Mouse (Mus musculus) kidney, postnatal 25 days (tissue): Measurements from ENCODE around the gene Unc5b.
A peak's percentile ranks its signal among the peaks of the same experiment; 100 is the strongest.
"Not testable (repeated sequence)": the region's sequence is repeated elsewhere in the genome, so short reads cannot be mapped to it uniquely, and the experiment has no call there.

Experiments
- DNase-seq, 2 experiments: peaks; one replicate each; pipeline ENCODE4 v3.0.0; 2021; ENCODE audit warnings: mixed read lengths in 2 of 2

The Unc5b gene

GRCm38 (mm10) chr10:60752040-60753020, 79.1 kb downstream of the Unc5b start, which contains the start of gene Slc29a3:
Gene Slc29a3, minus strand, starts transcription at chr10:60752794.
- DNase-seq: peak; percentile 98 to 99

GRCm38 (mm10) chr10:60747667-60748212, 83.6 kb downstream of the Unc5b start:
- DNase-seq: peak; percentile 43 to 79

GRCm38 (mm10) chr10:60746512-60746911, 84.9 kb downstream of the Unc5b start:
- DNase-seq: no peak

- peak; percentile 12 to 56 for DNase-seq
Observed at GRCm38 (mm10) chr10:60744543-60745290, 86.7 kb downstream of the Unc5b start.

GRCm38 (mm10) chr10:60743681-60744080, 87.7 kb downstream of the Unc5b start:
- DNase-seq: no peak

GRCm38 (mm10) chr10:60742942-60743341, 88.4 kb downstream of the Unc5b start:
- peak in 1 of 2 experiments; percentile 54 for DNase-seq

GRCm38 (mm10) chr10:60742296-60742695, 89.1 kb downstream of the Unc5b start:
- DNase-seq: not testable (repeated sequence)

GRCm38 (mm10) chr10:60741435-60741834, 89.9 kb downstream of the Unc5b start:
- DNase-seq: no peak

GRCm38 (mm10) chr10:60739619-60740363, 91.6 kb downstream of the Unc5b start:
- DNase-seq: no peak

GRCm38 (mm10) chr10:60737886-60738640, 93.3 kb downstream of the Unc5b start:
- DNase-seq: no peak

- no peak for DNase-seq
Observed at GRCm38 (mm10) chr10:60737169-60737728, 94.1 kb downstream of the Unc5b start.

- DNase-seq: no peak
Observed at GRCm38 (mm10) chr10:60735737-60736136, 95.6 kb downstream of the Unc5b start.

GRCm38 (mm10) chr10:60733471-60733870, 97.9 kb downstream of the Unc5b start:
- peak; percentile 68 to 86 for DNase-seq

GRCm38 (mm10) chr10:60732397-60732861, 99.0 kb downstream of the Unc5b start:
- peak in 1 of 2 experiments; percentile 70 for DNase-seq

GRCm38 (mm10) chr10:60731742-60732141, 99.6 kb downstream of the Unc5b start:
- DNase-seq: no peak

- no peak for DNase-seq
Observed at GRCm38 (mm10) chr10:60727301-60727700, 104.1 kb downstream of the Unc5b start.

GRCm38 (mm10) chr10:60726896-60727295, 104.5 kb downstream of the Unc5b start:
- DNase-seq: no peak

- DNase-seq: no peak
Observed at GRCm38 (mm10) chr10:60724496-60724895, 106.9 kb downstream of the Unc5b start.

GRCm38 (mm10) chr10:60723345-60723744, 108.0 kb downstream of the Unc5b start:
- DNase-seq: peak in 1 of 2 experiments; percentile 18

- no peak for DNase-seq
Observed at GRCm38 (mm10) chr10:60721640-60722039, 109.7 kb downstream of the Unc5b start.

- DNase-seq: no peak
Observed at GRCm38 (mm10) chr10:60720461-60720860, 110.9 kb downstream of the Unc5b start.
